Mouse (Mus musculus): ENCODE measurements around the gene Usp30. TPM values are rescaled to one million over a fixed set of nuclear protein-coding genes. Genes with fewer than 3 reads are reported as not detected.
A peak's percentile ranks its signal among the peaks of the same experiment; 100 is the strongest.

Gene Usp30
- total RNA-seq, 1 experiment = 15.8 TPM

- no peak for DNase-seq (ENCODE audit: low read depth, low spot score)
- no peak for TF ChIP-seq ZNF384 (IDR thresholded peaks at IDR 0.05; ENCODE audit: low read depth, low read length)
- TF ChIP-seq CHD2 (IDR thresholded peaks at IDR 0.05; ENCODE audit: low read depth, low read length) = no peak
- TF ChIP-seq MAFK (IDR thresholded peaks at IDR 0.05; ENCODE audit: insufficient read depth, low read depth, low read length) = no peak
- TF ChIP-seq HCFC1 (IDR thresholded peaks at IDR 0.05; ENCODE audit: borderline replicate concordance, insufficient read depth, low read length) = no peak
- no peak for TF ChIP-seq ZC3H11A (IDR thresholded peaks at IDR 0.05; ENCODE audit: borderline replicate concordance, low read depth, low read length)
- no peak overlapping the region for H3K9ac ChIP-seq (ENCODE audit: insufficient read depth, low read depth, low read length, poor library complexity, severe bottlenecking)
- no peaks in the 10 kb centered on the region for H3K9me3 ChIP-seq (ENCODE audit: control insufficient read depth, insufficient read depth, low read depth, low read length)
- H3K36me3 ChIP-seq (ENCODE audit: control insufficient read depth, insufficient read depth, low read length, poor library complexity, severe bottlenecking) = no peaks in the 10 kb centered on the region
- no peaks in the 10 kb centered on the region; a peak in 2 of 4 replicates for H3K4me1 ChIP-seq (ENCODE audit: control insufficient read depth in 2 of 2, insufficient read depth in 2 of 2, low read length in 2 of 2, poor library complexity in 1 of 2)
- in situ Hi-C loops (cut with MboI; ENCODE audit: low sequenced_read_pairs in 2 of 2, unreplicated experiment in 2 of 2) = no loop called here
- no peak overlapping the region for H3K27ac ChIP-seq (ENCODE audit: insufficient read depth, low read depth, low read length, poor library complexity, severe bottlenecking)
- H3K4me3 ChIP-seq (ENCODE audit: insufficient read depth in 1 of 2, low read depth in 1 of 2, low read length in 2 of 2, poor library complexity in 1 of 2, severe bottlenecking in 1 of 2) = no peak overlapping the region
These were observed 20.1 kb upstream of the Usp30 start for GRCm38 (mm10) chr5:114045134-114045533.

GRCm38 (mm10) chr5:114046151-114046550 is 19.1 kb upstream of the Usp30 start:
- H3K36me3 ChIP-seq (ENCODE audit: control insufficient read depth, insufficient read depth, low read length, poor library complexity, severe bottlenecking) = no peaks in the 10 kb centered on the region
- in situ Hi-C loops (cut with MboI; ENCODE audit: low sequenced_read_pairs in 2 of 2, unreplicated experiment in 2 of 2) = no loop called here
- H3K9ac ChIP-seq (ENCODE audit: insufficient read depth, low read depth, low read length, poor library complexity, severe bottlenecking) = no peak overlapping the region
- H3K4me3 ChIP-seq (ENCODE audit: insufficient read depth in 1 of 2, low read depth in 1 of 2, low read length in 2 of 2, poor library complexity in 1 of 2, severe bottlenecking in 1 of 2) = no peak overlapping the region
- TF ChIP-seq CHD2 (IDR thresholded peaks at IDR 0.05; ENCODE audit: low read depth, low read length) = no peak
- no peak for TF ChIP-seq MAFK (IDR thresholded peaks at IDR 0.05; ENCODE audit: insufficient read depth, low read depth, low read length)
- TF ChIP-seq ZNF384 (IDR thresholded peaks at IDR 0.05; ENCODE audit: low read depth, low read length) = no peak
- TF ChIP-seq HCFC1 (IDR thresholded peaks at IDR 0.05; ENCODE audit: borderline replicate concordance, insufficient read depth, low read length) = no peak
- TF ChIP-seq ZC3H11A (IDR thresholded peaks at IDR 0.05; ENCODE audit: borderline replicate concordance, low read depth, low read length) = no peak
- no peaks in the 10 kb centered on the region for H3K9me3 ChIP-seq (ENCODE audit: control insufficient read depth, insufficient read depth, low read depth, low read length)
- DNase-seq (ENCODE audit: low read depth, low spot score) = no peak
- no peaks in the 10 kb centered on the region; a peak in 2 of 4 replicates for H3K4me1 ChIP-seq (ENCODE audit: control insufficient read depth in 2 of 2, insufficient read depth in 2 of 2, low read length in 2 of 2, poor library complexity in 1 of 2)
- no peak overlapping the region for H3K27ac ChIP-seq (ENCODE audit: insufficient read depth, low read depth, low read length, poor library complexity, severe bottlenecking)

DNA sequence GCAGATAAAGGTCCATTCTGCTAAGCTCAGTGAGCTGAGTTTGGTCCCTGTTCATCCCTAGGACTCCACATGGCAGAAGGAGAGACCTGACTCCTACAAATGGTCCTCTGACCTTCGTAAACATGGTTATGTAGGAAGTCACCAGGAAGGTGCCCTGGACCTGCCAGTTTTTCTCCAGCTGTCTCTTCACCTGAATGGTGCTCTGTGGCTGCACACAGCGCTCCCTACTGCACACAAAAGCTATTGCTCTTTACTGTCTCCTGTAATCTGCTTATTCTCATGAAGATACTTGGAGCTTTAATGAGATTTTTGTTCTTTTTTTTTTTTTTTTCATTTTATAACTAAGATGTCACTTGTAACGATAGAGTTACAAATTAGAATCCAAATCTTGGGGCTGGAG is 18.7 kb upstream of the Usp30 start:
- Histone ChIP-seq H3K9ac (ENCODE audit: insufficient read depth, low read depth, low read length, poor library complexity, severe bottlenecking) (no peak overlapping the region), H3K27ac (ENCODE audit: insufficient read depth, low read depth, low read length, poor library complexity, severe bottlenecking) (no peak overlapping the region), H3K4me3 (ENCODE audit: insufficient read depth in 1 of 2, low read depth in 1 of 2, low read length in 2 of 2, poor library complexity in 1 of 2, severe bottlenecking in 1 of 2) (no peak overlapping the region), H3K36me3 (ENCODE audit: control insufficient read depth, insufficient read depth, low read length, poor library complexity, severe bottlenecking) (no peaks in the 10 kb centered on the region), H3K4me1 (ENCODE audit: control insufficient read depth in 2 of 2, insufficient read depth in 2 of 2, low read length in 2 of 2, poor library complexity in 1 of 2) (no peaks in the 10 kb centered on the region; a peak in 2 of 4 replicates), H3K9me3 (ENCODE audit: control insufficient read depth, insufficient read depth, low read depth, low read length) (no peaks in the 10 kb centered on the region)
- no peak for TF ChIP-seq ZC3H11A (IDR thresholded peaks at IDR 0.05; ENCODE audit: borderline replicate concordance, low read depth, low read length)
- no peak for TF ChIP-seq HCFC1 (IDR thresholded peaks at IDR 0.05; ENCODE audit: borderline replicate concordance, insufficient read depth, low read length)
- TF ChIP-seq ZNF384 (IDR thresholded peaks at IDR 0.05; ENCODE audit: low read depth, low read length) = no peak
- TF ChIP-seq MAFK (IDR thresholded peaks at IDR 0.05; ENCODE audit: insufficient read depth, low read depth, low read length) = no peak
- no peak for TF ChIP-seq CHD2 (IDR thresholded peaks at IDR 0.05; ENCODE audit: low read depth, low read length)
- in situ Hi-C loops (cut with MboI; ENCODE audit: low sequenced_read_pairs in 2 of 2, unreplicated experiment in 2 of 2) = no loop called here
- DNase-seq (ENCODE audit: low read depth, low spot score) = no peak

DNA sequence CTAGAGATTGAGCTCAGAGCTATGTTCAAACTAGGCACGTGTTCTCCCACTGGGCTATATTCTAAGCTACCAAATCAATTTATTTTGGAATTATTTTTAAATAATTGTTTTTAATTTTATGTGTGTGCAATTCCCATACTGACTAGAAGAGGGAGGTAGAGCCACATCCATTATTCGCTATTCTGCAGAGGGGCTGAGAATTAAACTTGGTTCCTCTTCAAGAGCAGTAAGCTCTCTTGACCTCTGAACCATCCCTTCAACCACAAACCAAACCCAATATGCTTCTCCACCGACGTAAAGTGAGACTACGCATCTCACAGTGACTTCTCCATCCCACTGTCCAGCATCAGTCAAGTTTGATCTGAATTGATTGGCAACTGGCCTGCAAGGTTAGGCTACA is 18.1 kb upstream of the Usp30 start:
- TF ChIP-seq ZNF384 (IDR thresholded peaks at IDR 0.05; ENCODE audit: low read depth, low read length) (no peak), ZC3H11A (IDR thresholded peaks at IDR 0.05; ENCODE audit: borderline replicate concordance, low read depth, low read length) (peak; percentile 56; the same call in 1 of the 2 replicates)
- no peak overlapping the region for H3K4me3 ChIP-seq (ENCODE audit: insufficient read depth in 1 of 2, low read depth in 1 of 2, low read length in 2 of 2, poor library complexity in 1 of 2, severe bottlenecking in 1 of 2)
- no peak overlapping the region for H3K9ac ChIP-seq (ENCODE audit: insufficient read depth, low read depth, low read length, poor library complexity, severe bottlenecking)
- H3K4me1 ChIP-seq (ENCODE audit: control insufficient read depth in 2 of 2, insufficient read depth in 2 of 2, low read length in 2 of 2, poor library complexity in 1 of 2) = no peaks in the 10 kb centered on the region; a peak in 1 of 4 replicates
- DNase-seq (ENCODE audit: low read depth, low spot score) = no peak
- in situ Hi-C loops (cut with MboI; ENCODE audit: low sequenced_read_pairs in 2 of 2, unreplicated experiment in 2 of 2) = no loop called here
- H3K36me3 ChIP-seq (ENCODE audit: control insufficient read depth, insufficient read depth, low read length, poor library complexity, severe bottlenecking) = no peaks in the 10 kb centered on the region
- H3K9me3 ChIP-seq (ENCODE audit: control insufficient read depth, insufficient read depth, low read depth, low read length) = no peaks in the 10 kb centered on the region
- no peak overlapping the region for H3K27ac ChIP-seq (ENCODE audit: insufficient read depth, low read depth, low read length, poor library complexity, severe bottlenecking)

DNA sequence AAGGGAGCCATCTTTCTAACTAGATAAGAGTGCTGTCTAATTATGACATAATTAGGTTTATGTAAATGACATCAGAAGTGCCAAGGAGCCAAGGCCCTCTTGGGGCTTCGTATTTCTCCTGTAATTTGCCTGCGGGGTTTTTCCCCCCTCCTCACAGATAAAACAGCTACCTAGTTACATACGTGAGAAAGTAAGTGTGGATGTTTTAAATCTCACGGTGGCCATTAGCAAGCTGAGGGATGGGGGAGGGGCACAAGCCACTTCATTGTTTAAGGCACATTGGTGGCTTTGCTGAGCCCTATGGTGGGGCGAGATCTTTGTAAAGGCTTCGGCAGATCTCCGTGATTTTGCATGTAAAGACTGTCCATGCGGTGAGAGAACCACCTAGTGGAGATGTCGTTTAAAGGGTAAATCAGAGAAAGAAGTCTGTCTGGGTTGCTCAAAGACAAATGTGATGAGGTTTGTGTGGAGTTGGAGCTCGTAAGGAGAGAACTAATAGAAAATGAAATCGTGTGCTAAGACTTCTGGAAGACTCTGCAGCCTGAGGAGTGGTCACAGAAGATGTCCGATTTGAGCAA is 16.4 kb upstream of the Usp30 start:
- Histone ChIP-seq H3K9me3 (ENCODE audit: control insufficient read depth, insufficient read depth, low read depth, low read length) (no peaks in the 10 kb centered on the region), H3K4me1 (ENCODE audit: control insufficient read depth in 2 of 2, insufficient read depth in 2 of 2, low read length in 2 of 2, poor library complexity in 1 of 2) (no peaks in the 10 kb centered on the region; a peak in 1 of 4 replicates), H3K4me3 (ENCODE audit: insufficient read depth in 1 of 2, low read depth in 1 of 2, low read length in 2 of 2, poor library complexity in 1 of 2, severe bottlenecking in 1 of 2) (no peak overlapping the region), H3K9ac (ENCODE audit: insufficient read depth, low read depth, low read length, poor library complexity, severe bottlenecking) (no peak overlapping the region), H3K36me3 (ENCODE audit: control insufficient read depth, insufficient read depth, low read length, poor library complexity, severe bottlenecking) (no peaks in the 10 kb centered on the region), H3K27ac (ENCODE audit: insufficient read depth, low read depth, low read length, poor library complexity, severe bottlenecking) (no peak overlapping the region)
- in situ Hi-C loops (cut with MboI; ENCODE audit: low sequenced_read_pairs in 2 of 2, unreplicated experiment in 2 of 2) = no loop called here
- no peak for DNase-seq (ENCODE audit: low read depth, low spot score)
- TF ChIP-seq ZC3H11A (IDR thresholded peaks at IDR 0.05; ENCODE audit: borderline replicate concordance, low read depth, low read length) = no peak
